Mouse (Mus musculus) G1E (cell line): ENCODE data around the gene Wbp1. TPM values are rescaled to one million over a fixed set of nuclear protein-coding genes. Genes with fewer than 3 reads are reported as not detected.

Experiments used
- ATAC-seq: 2 replicates; pipeline ENCODE4 v1.8.0; 2016; ENCODE audit warnings: mild to moderate bottlenecking; ENCODE audit not compliant: insufficient number of reproducible peaks, poor library complexity, low FRiP score, severe bottlenecking; ENCODE audit errors: extremely low read depth
- DNase-seq: peaks from one replicate; pipeline ENCODE4 v3.0.0; 2012; ENCODE audit warnings: low spot score
- H3K27me3 ChIP-seq: 2 replicates; pipeline ENCODE4 v1.6.1; 2012; ENCODE audit warnings: mild to moderate bottlenecking, low read length, inconsistent platforms; ENCODE audit not compliant: insufficient read depth
- H3K36me3 ChIP-seq: replicated peaks from 2 replicates; pipeline ENCODE3; 2012; ENCODE audit warnings: mild to moderate bottlenecking, inconsistent platforms
- H3K4me1 ChIP-seq: 2 replicates; pipeline ENCODE4 v1.6.1; 2012; ENCODE audit warnings: low read depth, low read length, inconsistent platforms, mixed read lengths; ENCODE audit not compliant: insufficient read depth
- H3K4me3 ChIP-seq: 2 replicates; pipeline ENCODE4 v1.5.1; 2012; ENCODE audit warnings: low read depth, mild to moderate bottlenecking, inconsistent platforms, low read length, moderate library complexity, mixed read lengths
- H3K9me3 ChIP-seq: replicated peaks from 2 replicates; pipeline ENCODE4 v1.6.1; 2012; ENCODE audit warnings: inconsistent platforms
- CTCF ChIP-seq: IDR thresholded peaks from 2 replicates; pipeline ENCODE4 v1.5.1; 2012; ENCODE audit warnings: low read depth, low read length, inconsistent platforms, mixed read lengths
- GATA1 ChIP-seq: IDR thresholded peaks from 2 replicates; pipeline ENCODE4 v1.6.1; 2012; ENCODE audit warnings: borderline replicate concordance, low read length, inconsistent platforms, mixed read lengths
- GATA2 ChIP-seq: IDR thresholded peaks from 2 replicates; pipeline ENCODE4 v1.6.1; 2012; ENCODE audit warnings: low read depth, low read length, inconsistent platforms, borderline replicate concordance
- POLR2AphosphoS5 ChIP-seq: IDR thresholded peaks from 2 replicates; pipeline ENCODE4 v1.6.1; 2012; ENCODE audit warnings: low read depth, low read length, inconsistent platforms; ENCODE audit not compliant: insufficient replicate concordance
- TAL1 ChIP-seq: conservative IDR thresholded peaks from 2 replicates; pipeline ENCODE4 v1.6.1; 2012; ENCODE audit warnings: low read depth, low read length, inconsistent platforms, mixed read lengths
- polyA plus RNA-seq: library from polyadenylated mRNA; stranded (reverse); fragments of >175 nt; gene quantifications from 2 replicates; pipeline ENCODE4 v1.2.3, GENCODE M21; 2012
- total RNA-seq, 2 experiments: library from RNA; stranded (forward) in 1 of 2; stranded (reverse) in 1 of 2; fragments of 200-1000 nt in 1 of 2; fragments of >200 nt in 1 of 2; fragmentation: Nextera tagmentation in 1 of 2; gene quantifications; 2 replicates each; pipeline ENCODE4 v1.2.3; 2014 to 2017

The Wbp1 gene
- total and polyA plus RNA-seq, 3 experiments: 47.9 to 94.7 (median 49.1) TPM

- H3K4me3 ChIP-seq: peak overlapping the region; percentile 80; the same call in 1 of the 2 replicates
- H3K36me3 ChIP-seq: peaks cover 63% of the 10 kb centered on the region
- H3K4me1 ChIP-seq: peaks cover 79% of the 10 kb centered on the region
- DNase-seq (no peak), ATAC-seq (no peak)
- no peaks in the 10 kb centered on the region for H3K9me3 ChIP-seq
- no peaks in the 10 kb centered on the region for H3K27me3 ChIP-seq
- TF ChIP-seq CTCF (no peak), POLR2AphosphoS5 (0 out of 2 replicates have a peak, but pooled peaks have one; percentile 32)
Observed at GRCm38 (mm10) chr6:83119734-83120051, 1.7 kb downstream of the Wbp1 start.

GRCm38 (mm10) chr6:83118825-83119733 lies 2.3 kb downstream of the Wbp1 start:
- peaks cover 79% of the 10 kb centered on the region for H3K4me1 ChIP-seq
- ATAC-seq (no peak), DNase-seq (no peak)
- peak overlapping the region; percentile 80; the same call in 1 of the 2 replicates for H3K4me3 ChIP-seq
- no peaks in the 10 kb centered on the region for H3K27me3 ChIP-seq
- TF ChIP-seq GATA1 (no peak), CTCF (no peak), TAL1 (no peak), POLR2AphosphoS5 (no peak; the same call in 1 of the 2 replicates), GATA2 (no peak)
- no peaks in the 10 kb centered on the region for H3K9me3 ChIP-seq
- peaks cover 61% of the 10 kb centered on the region for H3K36me3 ChIP-seq

- DNase-seq: no peak
- H3K36me3 ChIP-seq: peaks cover 62% of the 10 kb centered on the region
- H3K27me3 ChIP-seq: no peaks in the 10 kb centered on the region
- no peak for TF ChIP-seq POLR2AphosphoS5
- no peaks in the 10 kb centered on the region for H3K9me3 ChIP-seq
- peaks cover 81% of the 10 kb centered on the region for H3K4me1 ChIP-seq
- no peak for ATAC-seq
- no peak overlapping the region; the same call in 1 of the 2 replicates for H3K4me3 ChIP-seq
Observed at GRCm38 (mm10) chr6:83118369-83118768, 3.0 kb downstream of the Wbp1 start.

- H3K4me3 ChIP-seq: peak overlapping the region; percentile 46; the same call in 1 of the 2 replicates
- H3K27me3 ChIP-seq: no peaks in the 10 kb centered on the region
- no peak for ATAC-seq
- DNase-seq: no peak
- no peak for TF ChIP-seq POLR2AphosphoS5
- TF ChIP-seq GATA1: no peak
- no peak for TF ChIP-seq CTCF
- TF ChIP-seq GATA2: no peak
- TF ChIP-seq TAL1: no peak
- peaks cover 79% of the 10 kb centered on the region for H3K4me1 ChIP-seq
- peaks cover 61% of the 10 kb centered on the region for H3K36me3 ChIP-seq
- no peaks in the 10 kb centered on the region for H3K9me3 ChIP-seq
Observed at GRCm38 (mm10) chr6:83117616-83118015, 3.7 kb downstream of the Wbp1 start.

- H3K4me1 ChIP-seq: peaks cover 77% of the 10 kb centered on the region
- ATAC-seq: no peak
- H3K4me3 ChIP-seq: peak overlapping the region; percentile 94; the same call in 1 of the 2 replicates
- no peaks in the 10 kb centered on the region for H3K27me3 ChIP-seq
- TF ChIP-seq GATA1: no peak
- TF ChIP-seq CTCF: no peak
- TF ChIP-seq TAL1: no peak
- TF ChIP-seq GATA2: no peak
- no peak for TF ChIP-seq POLR2AphosphoS5
- H3K9me3 ChIP-seq: no peaks in the 10 kb centered on the region
- DNase-seq: no peak
- H3K36me3 ChIP-seq: peaks cover 62% of the 10 kb centered on the region
Observed at GRCm38 (mm10) chr6:83117165-83117438, 4.3 kb downstream of the Wbp1 start.

GRCm38 (mm10) chr6:83116373-83117164 lies 4.8 kb downstream of the Wbp1 start:
- H3K9me3 ChIP-seq: no peaks in the 10 kb centered on the region
- H3K4me1 ChIP-seq: peaks cover 76% of the 10 kb centered on the region
- no peak for TF ChIP-seq CTCF
- TF ChIP-seq TAL1: no peak
- no peak for TF ChIP-seq GATA1
- TF ChIP-seq POLR2AphosphoS5: no peak
- no peak for TF ChIP-seq GATA2
- ATAC-seq (no peak), DNase-seq (no peak)
- H3K36me3 ChIP-seq: peaks cover 63% of the 10 kb centered on the region
- H3K4me3 ChIP-seq: peak overlapping the region; percentile 94
- H3K27me3 ChIP-seq: no peaks in the 10 kb centered on the region
